Mouse (Mus musculus) kidney, postnatal 0 days (tissue): ENCODE data around the gene Cnksr3. TPM values are rescaled to one million over a fixed set of nuclear protein-coding genes. Genes with fewer than 3 reads are reported as not detected.

Experiments used
- ATAC-seq: fragments of 200-750 bp; cut with Nextera tagmentation; replicated peaks from 2 replicates; pipeline ENCODE4 v1.8.0; 2017; ENCODE audit warnings: low read depth, moderate number of reproducible peaks, moderate TSS enrichment, moderate library complexity; ENCODE audit not compliant: low FRiP score
- DNase-seq: peaks from one replicate; pipeline ENCODE4 v3.0.0-alpha.2; 2016; ENCODE audit warnings: low spot score
- H3K27ac ChIP-seq: fragments of 300-500 bp; sonication (generic); 2 replicates; pipeline ENCODE4 v1.5.1; 2014; ENCODE audit warnings: mild to moderate bottlenecking
- H3K27me3 ChIP-seq: fragments of 300-500 bp; sonication (generic); 2 replicates; pipeline ENCODE4 v1.6.1; 2014; ENCODE audit warnings: low read length, mixed read lengths; ENCODE audit not compliant: insufficient read depth
- H3K36me3 ChIP-seq: fragments of 300-500 bp; sonication (generic); 2 replicates; pipeline ENCODE4 v1.6.1; 2014; ENCODE audit warnings: low read length, mixed read lengths; ENCODE audit not compliant: insufficient read depth
- H3K4me1 ChIP-seq: fragments of 300-500 bp; sonication (generic); replicated peaks from 2 replicates; pipeline ENCODE4 v1.6.1; 2014; ENCODE audit warnings: antibody characterized with exemption, low read length, mixed read lengths; ENCODE audit not compliant: insufficient read depth
- H3K4me2 ChIP-seq: fragments of 300-500 bp; sonication (generic); 2 replicates; pipeline ENCODE4 v1.6.1; 2014; ENCODE audit warnings: mild to moderate bottlenecking, low read length, moderate library complexity, mixed read lengths
- H3K4me3 ChIP-seq: fragments of 300-500 bp; sonication (generic); replicated peaks from 2 replicates; pipeline ENCODE4 v1.5.1; 2014; ENCODE audit warnings: low read depth, low read length
- H3K9ac ChIP-seq: fragments of 300-500 bp; sonication (generic); 2 replicates; pipeline ENCODE4 v1.6.1; 2014; ENCODE audit warnings: low read depth, low read length
- H3K9me3 ChIP-seq: fragments of 300-500 bp; sonication (generic); replicated peaks from 2 replicates; pipeline ENCODE4 v1.6.1; 2016; ENCODE audit warnings: low read length, inconsistent platforms, mixed read lengths
- CTCF ChIP-seq: IDR thresholded peaks from 2 replicates; pipeline ENCODE4 v1.5.1; 2016; ENCODE audit warnings: antibody characterized with exemption, low read depth, mild to moderate bottlenecking, moderate library complexity
- WGBS: fragments of 180-500 bp; shearing (Covaris S2); extraction: QIAGEN DNeasy Blood & Tissue Kit; methylation state at CpG from one replicate; pipeline ENCODE4 v1.1.7; 2014; 5-methylcytosine and 5-hydroxymethylcytosine counted together
- polyA plus RNA-seq: library from polyadenylated mRNA; unstranded; fragments of >200 nt; fragmentation: Nextera tagmentation; extraction: Ambion mirVana; gene quantifications from 2 replicates; pipeline ENCODE4 v1.2.1, GENCODE M21; 2015

Cnksr3 gene
- 18.3 and 19.0 TPM in 2 replicates for polyA plus RNA-seq

DNA sequence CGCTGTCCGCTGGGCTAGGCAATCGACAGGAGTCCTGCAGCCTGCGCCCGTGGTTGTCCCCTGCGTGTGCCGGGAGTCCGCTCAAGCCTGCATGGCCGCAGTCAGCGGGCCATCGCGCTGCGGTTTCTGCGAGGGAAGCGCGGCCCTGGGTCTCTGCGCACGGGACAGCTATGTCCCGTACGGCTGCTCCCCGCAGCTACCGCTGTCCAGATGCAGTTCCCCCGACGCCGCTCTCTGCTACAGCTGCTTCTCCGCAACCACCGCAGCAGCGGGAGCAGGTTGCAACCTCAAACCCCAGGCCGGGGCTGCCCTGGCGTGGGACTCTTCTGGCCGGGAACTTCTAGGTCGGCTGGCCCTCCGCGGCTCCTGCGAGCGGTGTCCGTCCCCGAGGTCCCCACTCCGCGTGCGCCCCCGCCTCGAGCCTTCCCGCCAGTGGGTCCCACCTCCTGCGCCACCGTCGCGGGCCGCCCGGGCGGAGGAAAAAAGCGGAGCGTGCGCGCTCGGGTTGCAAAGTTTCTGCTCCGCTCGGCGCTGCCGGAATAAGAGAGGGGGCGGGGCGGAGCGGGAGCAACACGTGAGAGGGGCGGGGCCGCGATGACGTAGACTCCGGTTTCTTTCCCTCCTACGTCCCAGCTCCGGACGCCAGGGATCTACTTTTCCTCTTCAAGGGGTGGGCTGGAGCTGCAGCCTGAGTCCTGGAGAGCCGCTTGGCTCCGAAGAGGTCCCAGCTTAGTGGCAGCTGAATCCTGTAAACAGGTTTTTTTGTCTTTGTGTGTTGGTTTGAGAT, at the start of gene Cnksr3:
Gene Cnksr3, minus strand, starts transcription at position 542 of the 787 bp plus-strand sequence.
- Histone ChIP-seq H3K9ac (peak within 1 kb of the TSS; percentile 76), H3K4me1 (peaks cover 20% of the 10 kb centered on the region; the same call in 1 of the 2 replicates), H3K27me3 (no peaks in the 10 kb centered on the region), H3K27ac (peak within 1 kb of the TSS; percentile 93), H3K4me3 (peak within 1 kb of the TSS; percentile 79), H3K9me3 (no peaks in the 10 kb centered on the region), H3K4me2 (peak within 1 kb of the TSS; percentile 75), H3K36me3 (no peaks in the 10 kb centered on the region)
- WGBS: under 1% methylated on average over 74 of the region's 74 CpGs
- TF ChIP-seq CTCF: peak; percentile 2; the same call in 1 of the 2 replicates
- ATAC-seq: peak; percentile 89
- peak; percentile 99 for DNase-seq

DNA sequence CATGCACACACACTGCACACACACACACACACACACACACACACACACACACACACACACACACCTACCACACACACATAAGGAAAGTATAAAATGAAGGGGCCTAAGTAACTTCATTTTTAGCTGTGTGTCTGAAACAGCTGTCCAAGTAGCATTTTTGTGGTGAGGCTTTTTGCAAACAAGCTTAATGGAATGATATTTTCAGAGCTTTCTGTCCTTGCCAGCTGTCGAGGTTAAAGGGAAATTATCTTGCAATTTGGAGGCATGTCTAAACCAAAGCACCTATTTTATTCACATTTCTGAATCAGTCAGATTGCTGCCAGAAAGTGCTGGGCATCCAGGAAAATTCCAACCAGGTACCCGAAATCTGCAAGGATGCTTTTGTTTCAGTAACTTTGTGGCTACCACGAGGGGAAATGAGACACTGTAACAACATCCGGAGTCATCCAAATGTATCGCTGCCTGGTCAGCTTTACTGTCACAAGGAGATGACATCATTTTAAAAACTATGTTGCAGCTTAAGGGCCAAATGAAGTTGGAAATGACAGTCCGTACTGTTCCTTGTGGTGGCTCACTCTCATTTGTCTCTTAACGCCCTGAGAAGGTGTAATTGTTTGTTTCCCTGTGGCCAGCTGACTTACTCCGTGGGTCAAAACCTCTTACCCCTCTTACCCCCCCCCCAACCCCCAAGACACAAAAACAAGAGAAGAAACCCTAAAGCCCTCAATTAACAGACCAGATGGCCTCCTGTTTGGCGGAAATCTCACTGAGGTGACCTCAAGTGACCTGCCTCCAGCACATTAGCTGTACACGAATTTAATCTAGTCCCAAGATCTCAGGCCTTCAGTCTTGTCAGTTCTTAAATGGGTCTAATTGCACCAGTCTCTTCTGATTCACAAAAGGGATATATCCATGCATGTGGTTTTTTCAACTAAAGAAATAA, 48.4 kb upstream of the Cnksr3 start:
- H3K4me1 ChIP-seq: no peaks in the 10 kb centered on the region
- no peaks in the 10 kb centered on the region for H3K9me3 ChIP-seq
- DNase-seq (peak; percentile 65), ATAC-seq (0 out of 2 replicates have a peak, but pooled peaks have one; percentile 33)
- no peak overlapping the region for H3K27ac ChIP-seq
- H3K4me3 ChIP-seq: no peak overlapping the region
- no peak overlapping the region for H3K9ac ChIP-seq
- no peak for TF ChIP-seq CTCF
- H3K4me2 ChIP-seq: no peak overlapping the region
- H3K36me3 ChIP-seq: no peaks in the 10 kb centered on the region
- 36% methylated on average over 10 of the region's 10 CpGs for WGBS
- H3K27me3 ChIP-seq: no peaks in the 10 kb centered on the region

- Histone ChIP-seq H3K4me2 (no peak overlapping the region), H3K27ac (no peak overlapping the region), H3K4me3 (no peak overlapping the region), H3K36me3 (no peaks in the 10 kb centered on the region), H3K4me1 (no peaks in the 10 kb centered on the region), H3K9ac (no peak overlapping the region), H3K27me3 (no peaks in the 10 kb centered on the region), H3K9me3 (no peaks in the 10 kb centered on the region)
- TF ChIP-seq CTCF: no peak
- 63% methylated on average over 5 of the region's 5 CpGs for WGBS
- DNase-seq (peak; percentile 23), ATAC-seq (peak; percentile 49)
These were observed 46.6 kb upstream of the Cnksr3 start for GRCm38 (mm10) chr10:7258607-7259006.

DNA sequence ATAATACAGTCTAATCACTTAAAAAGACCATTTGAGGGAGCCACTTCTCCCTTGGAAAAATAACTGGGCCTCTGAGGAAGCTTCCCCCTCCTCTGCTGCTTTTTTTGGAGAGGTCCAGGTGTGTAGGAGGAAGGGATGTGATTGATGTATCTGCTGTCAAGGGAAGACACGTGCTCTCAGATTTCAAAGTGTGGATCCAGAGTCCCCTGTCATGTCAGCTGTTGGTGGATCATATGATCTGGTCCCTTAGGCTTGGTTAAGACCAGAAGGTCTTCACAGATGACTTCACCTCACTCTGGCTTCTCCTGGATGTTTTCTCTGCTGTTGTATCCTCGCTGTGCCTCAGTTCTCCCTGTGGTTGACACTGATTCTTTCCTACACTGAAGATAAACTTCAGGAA, 38.4 kb upstream of the Cnksr3 start:
- H3K4me3 ChIP-seq: no peak overlapping the region
- H3K27me3 ChIP-seq: no peaks in the 10 kb centered on the region
- H3K4me1 ChIP-seq: no peaks in the 10 kb centered on the region
- no peaks in the 10 kb centered on the region for H3K9me3 ChIP-seq
- no peak overlapping the region for H3K9ac ChIP-seq
- ATAC-seq (0 out of 2 replicates have a peak, but pooled peaks have one; percentile 21), DNase-seq (peak; percentile 51)
- no peak overlapping the region for H3K27ac ChIP-seq
- 30% methylated on average over 2 of the region's 2 CpGs for WGBS
- H3K4me2 ChIP-seq: no peak overlapping the region
- H3K36me3 ChIP-seq: no peaks in the 10 kb centered on the region
- TF ChIP-seq CTCF: no peak

GRCm38 (mm10) chr10:7234601-7235000, 22.6 kb upstream of the Cnksr3 start:
- 66% methylated on average over 3 of the region's 5 CpGs for WGBS
- Histone ChIP-seq H3K27me3 (no peaks in the 10 kb centered on the region), H3K4me1 (no peaks in the 10 kb centered on the region), H3K4me2 (no peak overlapping the region), H3K27ac (no peak overlapping the region), H3K9me3 (no peaks in the 10 kb centered on the region), H3K36me3 (no peaks in the 10 kb centered on the region), H3K9ac (no peak overlapping the region), H3K4me3 (no peak overlapping the region)
- no peak for DNase-seq
- ATAC-seq: no peak
- no peak for TF ChIP-seq CTCF

DNA sequence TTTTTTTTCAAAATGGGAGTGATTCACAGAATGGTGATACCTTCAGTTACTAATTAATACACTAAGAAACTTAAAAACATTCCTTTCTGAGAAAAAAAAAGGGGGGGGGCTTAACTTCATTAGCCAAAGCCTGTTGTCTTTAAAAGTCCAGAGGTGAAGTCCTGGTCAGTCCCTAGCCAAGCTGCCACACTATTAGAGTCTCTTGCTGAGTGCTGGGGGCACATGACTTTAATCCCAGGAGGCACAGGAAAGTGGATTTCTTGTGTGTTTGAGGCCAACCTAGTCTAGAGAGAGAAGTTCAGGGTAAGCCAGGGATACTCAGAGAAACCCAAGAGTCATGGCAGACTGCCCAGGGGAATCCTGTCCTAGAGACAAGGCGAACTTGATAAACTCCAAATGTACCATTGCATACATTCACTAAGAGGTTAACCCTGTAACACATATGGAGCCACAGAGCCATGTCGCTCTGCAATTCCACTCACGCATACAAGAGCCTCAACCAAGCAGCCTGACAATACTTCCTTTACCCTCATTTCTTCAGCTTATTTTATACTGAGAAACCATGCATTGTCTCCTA, 5.6 kb upstream of the Cnksr3 start:
- no peak for TF ChIP-seq CTCF
- 77% methylated on average over 3 of the region's 3 CpGs for WGBS

More for the DNA sequence above, 5.6 kb upstream of the Cnksr3 start:
- Histone ChIP-seq H3K27ac (no peak overlapping the region), H3K27me3 (no peaks in the 10 kb centered on the region), H3K36me3 (no peaks in the 10 kb centered on the region), H3K9ac (no peak overlapping the region), H3K4me2 (no peak overlapping the region), H3K4me3 (no peak overlapping the region), H3K4me1 (0 out of 2 replicates have a peak, but pooled peaks cover 11% of the 10 kb centered on the region), H3K9me3 (no peaks in the 10 kb centered on the region)
- DNase-seq (no peak), ATAC-seq (no peak)
